Mouse (Mus musculus): ENCODE measurements at regions not wholly inside any gene's neighbourhood (a gene's known extent, or its start where the extent isn't known, plus 50 kb on each side); places are given as distances from the start of the nearest gene placed in this dataset.

DNA sequence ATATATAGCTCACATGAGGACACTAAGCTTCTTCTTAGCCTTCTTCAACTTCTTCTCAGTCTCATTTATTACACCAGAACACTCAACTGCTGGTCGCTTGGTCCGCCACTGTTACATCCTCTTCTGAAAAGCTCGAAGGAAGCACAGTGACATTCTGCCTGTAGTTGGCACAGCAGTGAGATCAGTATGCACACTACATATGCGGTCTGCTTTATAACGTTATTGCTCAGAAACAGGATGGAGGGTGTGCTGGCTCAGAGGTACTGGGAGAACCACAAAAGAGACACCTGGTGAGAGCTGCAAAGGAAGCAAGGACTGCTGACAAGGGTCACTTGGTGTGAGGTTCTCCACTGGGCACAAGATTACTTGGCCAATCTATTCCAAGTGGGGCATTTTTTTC, 179.5 kb downstream of the Ets1 start:
- ATAC-seq (replicated peaks; ENCODE audit: low FRiP score, poor library complexity, severe bottlenecking): no peak

DNA sequence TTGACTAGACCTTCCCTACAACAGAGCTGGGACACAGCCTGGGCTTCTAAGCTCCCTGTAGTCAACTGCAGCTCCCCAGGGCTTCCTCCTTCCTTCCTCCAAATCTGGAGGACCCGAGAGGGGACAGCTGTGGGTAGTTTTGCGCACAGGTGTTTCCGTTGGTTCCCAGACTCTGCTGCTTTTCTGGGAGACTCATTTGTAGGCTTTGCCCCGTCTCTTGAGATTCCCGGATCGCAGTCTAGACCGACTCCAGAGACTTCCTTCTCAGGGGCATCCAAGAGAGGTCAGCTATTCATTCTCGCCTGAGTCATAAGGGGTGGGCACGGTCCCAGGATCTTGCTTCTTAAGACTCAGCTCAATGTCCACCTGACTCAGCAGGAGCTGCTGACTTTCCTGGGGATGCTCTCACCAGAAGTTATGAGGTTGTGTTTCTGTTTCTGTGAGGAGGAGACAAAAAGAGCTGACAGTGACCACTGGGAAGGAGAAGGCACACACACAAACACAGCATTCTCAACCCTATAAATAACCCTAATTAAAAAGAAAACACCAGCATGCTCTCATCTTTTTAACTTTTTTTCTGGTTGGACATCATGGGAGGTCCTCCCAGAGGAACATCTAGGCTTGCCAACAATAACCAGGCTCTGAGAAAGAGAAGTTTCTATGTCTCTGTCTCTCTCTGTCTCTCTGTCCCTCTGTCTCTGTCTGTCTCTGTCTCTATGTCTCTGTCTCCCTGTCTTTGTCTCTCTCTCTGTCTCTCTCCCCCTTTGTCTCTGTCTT, 180.8 kb downstream of the Ets1 start:
- ATAC-seq (replicated peaks; ENCODE audit: low FRiP score, poor library complexity, severe bottlenecking): no peak

DNA sequence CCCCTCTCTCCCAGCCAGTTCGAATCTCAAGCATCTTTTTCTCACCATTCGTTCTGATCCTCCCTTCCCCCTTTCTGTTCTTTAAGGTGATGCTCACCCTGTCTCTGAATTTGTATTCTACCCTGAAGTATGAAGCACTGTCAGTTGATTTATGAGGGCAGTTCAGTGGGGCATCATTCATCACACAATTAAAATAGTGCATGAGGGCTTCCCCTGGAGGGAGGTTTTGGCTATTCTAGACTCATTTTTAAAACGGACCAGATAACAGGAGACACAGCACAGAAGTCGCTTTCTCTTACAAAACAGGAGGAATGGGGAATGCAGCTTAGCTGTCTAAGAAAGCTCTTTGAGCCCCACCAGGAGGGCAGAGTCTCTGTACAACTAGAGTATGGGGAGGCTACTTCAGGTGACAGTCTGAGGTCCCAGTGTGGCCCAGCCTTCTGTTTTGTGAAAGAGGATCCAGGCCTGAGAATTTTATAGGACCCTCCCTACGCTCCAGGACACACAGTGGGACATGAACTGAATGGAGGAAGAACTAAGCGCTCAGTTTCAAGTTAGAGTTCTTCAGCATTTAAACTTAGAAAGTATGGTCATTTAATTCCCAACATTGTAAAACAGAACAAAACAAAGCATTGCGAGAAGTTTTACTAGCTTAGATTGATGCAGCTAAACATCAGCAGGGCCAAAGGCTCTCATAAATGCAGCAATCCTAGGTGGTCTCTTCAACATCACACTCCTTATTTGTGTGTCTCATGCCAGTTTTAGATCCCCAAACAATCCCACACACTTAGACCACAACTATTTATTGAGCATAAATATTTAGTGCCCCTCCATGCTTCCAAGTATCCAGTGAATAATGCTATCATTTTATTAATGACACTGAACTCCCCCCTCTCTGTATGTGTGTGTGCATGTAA, 181.7 kb downstream of the Ets1 start:
- no peak for ATAC-seq (replicated peaks; ENCODE audit: low FRiP score, poor library complexity, severe bottlenecking)

DNA sequence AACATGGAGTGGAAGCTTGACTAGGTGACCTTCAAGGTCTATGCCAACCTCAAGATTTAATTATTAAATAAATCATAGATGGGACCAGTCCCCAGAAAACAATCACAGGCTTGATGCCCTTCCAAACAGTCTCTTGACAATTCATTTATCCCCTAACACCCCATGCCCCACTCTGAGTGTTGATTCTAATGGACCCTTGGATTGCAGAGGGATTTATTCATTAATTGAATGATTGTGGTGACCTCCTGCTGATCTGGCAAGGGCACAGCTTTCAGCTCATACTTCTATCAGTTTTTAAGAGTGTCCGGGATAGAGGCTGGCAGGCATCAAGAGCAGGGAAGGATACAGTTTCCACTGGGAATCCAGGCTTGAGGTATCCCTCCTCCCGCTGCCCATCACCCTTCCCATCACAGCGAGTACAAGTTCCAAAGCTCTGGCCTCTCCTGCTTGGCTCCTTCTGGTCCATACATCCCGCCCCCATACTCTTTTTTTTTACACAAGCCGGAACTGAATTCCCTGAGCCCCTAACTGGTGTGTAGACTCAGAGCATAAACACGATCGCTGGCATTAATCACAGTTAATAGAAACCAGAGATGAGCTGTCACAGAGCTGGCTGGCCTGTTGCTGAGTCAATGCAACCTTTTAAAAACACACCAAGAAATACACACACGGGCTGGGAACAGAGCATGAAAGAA, 187.6 kb downstream of the Ets1 start:
- ATAC-seq (replicated peaks; ENCODE audit: low FRiP score, poor library complexity, severe bottlenecking): no peak

DNA sequence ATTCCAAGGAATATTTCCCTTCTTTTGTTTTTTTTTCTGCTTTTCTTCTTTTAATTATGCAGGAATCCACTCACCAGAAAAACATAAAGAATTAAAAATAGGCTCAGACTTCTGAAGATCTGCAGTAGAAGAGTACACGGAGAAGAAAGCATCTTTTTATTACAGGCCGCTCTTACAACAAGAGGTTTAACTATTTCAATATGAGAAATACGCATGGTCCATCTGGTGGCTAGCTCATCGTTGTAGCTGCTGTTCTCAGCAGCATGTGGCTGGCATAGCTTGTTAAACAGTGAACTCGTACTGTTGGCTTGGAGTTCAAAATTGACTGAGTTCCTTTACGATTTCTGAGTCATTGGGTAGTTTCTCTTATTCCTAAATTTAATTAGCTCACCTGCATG, 188.1 kb downstream of the Ets1 start:
- ATAC-seq (replicated peaks; ENCODE audit: low FRiP score, poor library complexity, severe bottlenecking): no peak

DNA sequence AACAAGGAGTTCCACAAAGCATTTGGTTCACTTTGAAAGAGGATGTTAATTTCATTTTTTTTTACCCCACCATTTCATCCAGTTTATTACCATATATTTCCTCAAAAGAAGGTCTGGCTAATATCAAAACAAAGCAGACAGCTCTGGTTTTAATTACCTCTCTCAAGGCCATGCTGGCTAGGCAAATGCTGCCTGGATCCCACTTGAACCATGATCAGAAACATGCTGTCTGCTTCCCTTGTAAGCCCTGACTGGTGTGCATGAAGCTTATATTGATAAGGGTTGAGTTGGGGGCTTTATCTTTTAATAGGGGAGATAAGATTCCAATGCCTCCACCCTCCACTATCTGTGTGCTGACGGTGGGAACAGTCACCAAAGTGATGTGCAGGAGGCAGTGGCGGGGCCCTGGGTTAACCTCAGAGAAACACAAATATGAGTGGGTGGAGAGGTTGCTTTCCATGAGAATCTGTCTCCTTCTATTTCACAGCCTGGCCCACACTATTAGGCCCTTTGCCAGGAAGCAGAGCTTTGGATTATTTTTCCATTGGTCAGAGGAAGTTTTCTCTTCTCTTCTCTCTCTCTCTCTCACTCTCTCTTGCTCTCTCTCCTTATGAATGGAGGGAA, 194.4 kb downstream of the Ets1 start:
- no peak for ATAC-seq (replicated peaks; ENCODE audit: low FRiP score, poor library complexity, severe bottlenecking)

DNA sequence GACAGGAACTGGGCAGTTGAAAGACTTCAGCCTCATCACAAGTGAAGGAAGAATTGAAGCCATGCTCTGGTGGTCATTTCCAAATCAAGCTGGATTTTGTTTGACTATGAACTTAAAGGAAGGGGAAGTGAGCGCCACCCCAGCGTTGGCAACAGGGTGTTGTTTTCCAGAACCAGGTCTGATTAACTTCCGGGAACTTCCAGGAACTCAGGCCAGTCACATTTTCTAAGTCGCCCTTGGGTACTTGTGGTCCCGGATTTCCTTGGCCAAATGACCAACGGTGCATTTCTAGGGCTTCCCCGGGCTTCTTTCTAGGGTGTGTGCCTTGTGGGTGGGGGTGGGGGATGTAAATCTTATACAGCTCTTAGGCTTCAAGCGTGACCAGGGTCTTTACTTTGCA, 197.4 kb downstream of the Ets1 start:
- no peak for ATAC-seq (replicated peaks; ENCODE audit: low FRiP score, poor library complexity, severe bottlenecking)

DNA sequence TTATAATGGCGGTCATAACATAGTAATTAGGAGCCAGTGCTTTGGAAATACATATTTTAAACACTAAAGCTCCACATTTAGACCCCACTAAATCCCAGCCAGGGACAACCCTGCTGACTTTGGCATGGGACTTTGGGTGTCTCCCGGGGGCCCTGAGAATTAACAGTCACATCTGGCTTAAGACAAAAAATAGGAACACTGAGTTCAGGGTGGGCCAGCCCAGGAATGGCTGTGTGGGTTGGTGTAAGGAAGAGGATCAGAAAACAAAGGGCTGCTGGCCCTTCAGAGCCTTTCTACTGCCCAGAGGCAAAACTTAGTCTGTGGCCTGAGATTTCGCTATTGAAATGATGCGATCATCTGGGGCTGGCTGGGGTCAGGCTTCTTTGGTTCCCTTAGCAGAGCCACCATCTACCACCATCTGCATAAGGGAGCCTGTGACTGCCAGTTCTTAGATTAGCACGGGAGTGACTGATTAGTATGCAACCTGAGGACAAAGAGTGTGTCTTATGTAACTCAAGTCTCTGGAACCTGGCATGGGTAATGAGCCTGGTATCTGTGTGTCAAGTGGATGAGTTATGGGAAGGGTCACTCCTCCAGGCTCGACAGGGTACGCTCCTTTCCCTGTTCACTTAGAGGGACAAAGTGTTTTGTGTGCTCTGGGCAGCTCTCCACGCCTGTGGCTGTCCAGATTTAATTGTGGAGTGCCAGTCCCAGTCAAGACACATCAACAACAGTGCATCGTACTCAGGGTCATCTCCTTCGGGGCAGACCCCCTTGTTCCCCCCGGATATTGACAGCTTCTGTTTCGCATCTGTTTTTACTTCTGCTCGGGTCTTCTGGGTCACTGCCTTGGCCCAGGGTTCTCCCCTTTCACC, 199.0 kb downstream of the Ets1 start:
- ATAC-seq (replicated peaks; ENCODE audit: low FRiP score, poor library complexity, severe bottlenecking): no peak

DNA sequence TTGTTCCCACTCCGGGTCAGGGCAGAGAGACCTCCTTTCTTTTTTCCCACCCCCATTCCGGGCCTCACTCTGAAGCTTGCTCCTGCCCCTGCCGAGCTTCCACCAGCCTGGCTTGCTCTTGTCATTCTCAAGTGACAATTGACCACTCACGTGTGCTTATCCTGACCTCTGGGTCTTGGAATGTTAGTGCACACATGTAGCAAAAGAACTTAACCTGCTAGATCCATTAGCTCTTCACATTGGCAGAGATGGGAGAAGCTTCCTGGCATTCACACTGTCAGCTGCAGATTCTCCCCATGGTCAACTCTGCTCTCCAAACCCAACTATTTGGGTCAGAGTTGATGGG, 199.6 kb downstream of the Ets1 start:
- ATAC-seq (replicated peaks; ENCODE audit: low FRiP score, poor library complexity, severe bottlenecking): no peak

DNA sequence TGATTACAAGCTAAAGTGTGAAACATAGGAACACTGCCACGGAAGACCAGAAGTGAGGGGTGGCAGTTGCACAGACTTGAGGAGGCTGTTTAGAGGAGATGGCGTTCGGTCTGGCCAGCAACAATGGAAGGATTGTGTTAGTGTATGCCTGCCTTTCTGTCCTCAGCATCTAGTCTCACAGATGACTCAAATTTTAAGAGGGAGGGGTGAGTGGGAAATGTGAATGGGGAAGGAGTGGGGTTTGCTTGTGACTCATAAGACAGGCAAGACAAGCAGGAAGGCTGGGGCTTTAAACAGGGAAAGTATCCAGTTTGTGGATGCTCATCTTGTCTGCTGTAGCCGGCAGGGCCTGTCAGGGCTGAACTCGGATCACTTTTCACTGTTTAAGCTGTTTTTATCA, 200.3 kb downstream of the Ets1 start:
- ATAC-seq (replicated peaks; ENCODE audit: low FRiP score, poor library complexity, severe bottlenecking): no peak

DNA sequence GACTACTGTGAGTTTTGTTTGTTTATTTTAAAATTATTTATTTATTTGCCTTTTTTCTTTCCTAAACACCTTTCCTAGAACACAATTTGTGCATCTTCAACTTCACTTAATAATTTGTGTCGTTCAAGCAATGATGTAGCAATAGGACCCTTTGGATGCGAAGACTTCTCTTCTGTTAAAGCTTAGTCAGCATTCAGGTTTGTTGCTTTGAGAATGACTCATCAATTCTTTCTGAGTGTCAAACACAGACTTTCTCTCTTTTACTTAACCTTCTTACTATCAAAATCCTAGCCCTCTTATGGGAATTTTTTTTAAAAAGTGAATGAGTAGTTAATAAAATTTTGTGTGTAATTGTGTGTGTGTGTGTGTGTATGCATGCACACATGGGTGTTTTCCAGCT, 211.3 kb downstream of the Ets1 start:
- ATAC-seq (replicated peaks; ENCODE audit: low FRiP score, poor library complexity, severe bottlenecking): no peak

DNA sequence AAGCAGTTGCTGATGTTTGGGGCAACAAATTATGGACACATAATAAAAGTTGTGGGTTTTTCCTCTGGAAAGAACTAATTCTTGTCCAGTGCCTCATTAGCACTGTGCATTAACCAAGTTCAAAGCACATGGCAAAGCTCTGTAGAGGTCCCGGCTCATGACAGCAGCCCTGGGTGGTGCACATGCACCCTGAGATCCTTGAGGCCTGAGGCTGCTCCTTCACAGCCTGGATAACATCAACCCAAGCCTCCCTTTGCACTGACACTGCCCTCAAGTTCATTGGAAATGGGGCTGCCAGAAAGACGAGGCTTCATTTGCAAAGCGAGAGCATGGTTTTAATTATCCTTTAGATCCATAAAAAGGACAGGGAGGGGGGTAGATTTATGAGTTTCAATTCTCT, 216.3 kb downstream of the Ets1 start:
- no peak for ATAC-seq (replicated peaks; ENCODE audit: low FRiP score, poor library complexity, severe bottlenecking)

DNA sequence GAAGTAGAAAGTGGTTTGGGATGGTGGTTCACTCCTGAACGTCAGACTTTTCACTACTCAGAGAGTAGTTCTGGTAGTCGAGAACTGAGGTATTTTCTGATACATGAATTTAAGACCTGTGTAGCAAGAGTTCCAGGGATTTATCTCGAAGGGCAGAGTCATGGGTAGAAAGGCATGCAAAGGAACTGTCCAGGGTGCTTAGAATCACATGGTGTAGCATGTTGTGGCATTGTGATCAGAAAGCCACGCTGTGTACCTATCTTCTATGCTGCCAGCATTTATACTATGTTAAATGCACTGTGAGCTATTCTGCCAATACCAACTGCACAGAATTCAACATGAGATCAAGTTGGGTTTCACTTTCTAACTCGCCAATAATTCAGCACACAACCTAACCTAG, 227.3 kb downstream of the Ets1 start:
- ATAC-seq (replicated peaks; ENCODE audit: low FRiP score, poor library complexity, severe bottlenecking): no peak

DNA sequence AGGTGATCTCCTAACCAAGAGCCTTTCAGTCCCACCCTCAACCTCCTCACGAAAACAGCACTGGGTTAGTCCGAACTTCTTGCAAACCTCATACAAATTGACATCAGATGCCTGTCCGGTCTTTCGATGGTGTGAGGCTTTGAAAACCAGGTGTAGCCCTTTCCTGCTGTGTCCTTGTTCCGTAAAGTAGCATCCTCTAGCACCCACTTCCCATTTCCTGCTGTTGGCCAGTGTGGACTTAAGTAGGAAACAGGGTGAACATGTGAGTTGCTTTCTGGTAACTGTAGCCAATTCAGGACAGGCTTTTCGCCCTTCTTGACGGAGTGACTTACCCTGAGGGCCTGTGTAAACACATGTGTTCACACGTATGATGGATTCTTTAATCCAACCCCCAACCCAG, 232.9 kb downstream of the Ets1 start:
- ATAC-seq (replicated peaks; ENCODE audit: low FRiP score, poor library complexity, severe bottlenecking): no peak

DNA sequence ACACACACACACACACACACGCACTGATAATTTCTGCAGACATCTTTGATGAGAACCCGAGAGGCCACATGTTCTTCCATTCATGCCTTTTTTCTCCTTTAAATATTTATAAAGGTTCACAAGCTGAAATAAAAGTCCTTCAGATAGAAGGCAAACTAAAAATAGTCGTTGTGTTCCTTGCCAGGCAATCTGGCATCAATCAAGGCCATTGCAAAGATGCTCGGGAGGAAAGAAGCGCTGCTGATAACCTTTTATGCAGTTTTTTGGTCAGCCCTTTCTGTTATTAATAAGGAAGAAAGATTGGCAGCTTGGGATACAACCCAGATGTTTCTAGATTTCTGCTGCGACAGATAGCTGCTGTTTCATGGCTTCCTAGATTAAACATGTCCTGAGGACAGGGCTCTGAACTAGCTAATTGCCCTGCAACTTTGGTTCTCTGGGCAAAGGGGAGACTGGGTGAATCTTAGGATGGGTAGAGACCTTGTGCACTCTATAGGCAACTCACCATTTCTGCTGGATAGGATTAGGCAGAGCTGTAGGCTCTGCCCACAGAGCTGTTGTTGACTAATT, 238.4 kb downstream of the Ets1 start:
- ATAC-seq (replicated peaks; ENCODE audit: low FRiP score, poor library complexity, severe bottlenecking): no peak

DNA sequence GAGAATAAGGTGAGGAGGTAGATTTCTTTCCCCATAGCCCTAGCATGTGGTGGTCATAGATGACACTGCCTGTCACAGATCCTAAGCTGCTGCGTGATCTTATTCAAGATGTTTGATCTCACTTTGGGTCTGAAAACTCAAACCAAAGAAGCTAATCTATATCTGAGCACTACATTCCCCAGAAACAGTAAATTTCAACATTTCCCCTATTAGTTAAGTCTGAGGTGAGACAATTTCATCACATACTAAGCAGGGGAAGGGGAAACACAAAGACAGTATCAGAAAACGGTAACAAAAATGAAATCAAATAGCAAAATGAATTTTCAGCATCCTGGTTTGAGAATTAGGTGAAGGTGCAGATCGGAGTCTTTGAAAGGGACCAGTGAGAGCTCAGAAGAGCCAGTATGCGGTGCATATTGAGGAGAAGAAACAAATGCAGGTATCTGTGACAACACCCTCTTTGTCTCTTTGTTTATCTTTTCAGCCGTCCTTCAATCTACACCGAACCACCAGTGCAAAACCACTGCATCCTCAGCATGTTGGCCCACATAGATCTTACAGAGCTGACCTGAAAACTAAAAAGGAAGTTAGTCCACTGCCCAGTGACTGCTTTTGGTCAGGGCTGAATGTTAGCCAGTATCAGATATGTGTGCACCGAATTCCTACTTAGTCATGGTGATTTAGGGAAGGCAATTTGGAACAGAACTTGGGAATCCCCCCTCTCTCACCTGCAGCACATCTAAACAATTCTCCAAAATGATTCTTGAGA, 247.0 kb downstream of the Ets1 start:
- ATAC-seq (replicated peaks; ENCODE audit: low FRiP score, poor library complexity, severe bottlenecking): no peak

DNA sequence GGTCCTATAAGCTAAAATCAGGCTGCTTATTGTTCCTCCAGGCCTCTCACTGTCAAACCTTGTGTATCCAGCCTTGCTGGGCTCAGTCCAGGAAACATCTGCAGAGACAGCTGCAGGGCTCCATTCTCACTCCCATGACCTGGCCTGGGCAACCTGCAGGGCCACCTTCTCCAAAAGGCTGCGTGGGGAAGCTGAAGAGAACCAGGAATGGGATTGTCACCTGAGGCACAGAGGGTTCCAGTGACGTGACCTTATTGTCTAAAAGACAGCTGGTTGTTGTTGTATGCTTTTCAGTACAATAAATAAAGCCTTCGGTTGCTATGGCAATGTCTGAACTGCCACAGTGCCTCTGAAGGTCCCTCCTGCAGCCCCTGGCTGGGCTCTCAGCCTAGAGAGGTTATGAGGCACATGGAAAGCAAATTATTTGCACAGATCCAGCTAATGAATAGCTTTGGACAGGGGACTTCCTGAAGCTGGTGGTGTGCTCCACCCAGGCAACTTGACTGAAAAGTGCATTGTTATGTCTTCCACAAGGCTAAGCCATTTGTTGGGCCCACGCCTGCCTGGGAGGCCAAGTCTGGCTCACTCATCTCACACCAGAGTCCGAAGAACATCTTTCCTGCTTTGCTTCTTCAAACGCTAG, 250.1 kb downstream of the Ets1 start:
- no peak for ATAC-seq (replicated peaks; ENCODE audit: low FRiP score, poor library complexity, severe bottlenecking)

DNA sequence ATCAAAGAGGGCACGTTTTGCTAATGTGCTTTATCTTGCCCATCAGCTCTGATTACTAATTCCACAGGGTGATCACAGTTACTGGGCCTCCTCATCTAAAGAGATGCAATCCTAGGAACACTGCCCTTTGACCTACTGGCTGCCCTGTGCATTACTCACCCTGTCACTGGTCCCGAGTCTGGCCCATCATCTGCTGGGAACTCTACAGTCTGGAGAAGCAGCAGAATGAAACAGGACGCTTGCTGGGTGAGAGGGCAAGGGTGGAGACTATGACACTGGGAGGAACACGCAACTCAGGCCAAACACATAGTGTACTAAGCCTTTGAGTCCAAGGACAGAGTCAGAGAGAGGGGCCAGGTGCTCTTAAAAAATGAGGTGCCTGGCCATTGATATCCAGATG, 263.8 kb downstream of the Ets1 start:
- ATAC-seq (replicated peaks; ENCODE audit: low FRiP score, poor library complexity, severe bottlenecking): no peak

Data from erythroid progenitor cell, adult 5-6 weeks (primary cell).